Mouse (Mus musculus) forebrain, embryonic 16.5 days (tissue): ENCODE measurements at regions not wholly inside any gene's neighbourhood (a gene's known extent, or its start where the extent isn't known, plus 50 kb on each side); places are given as distances from the start of the nearest gene placed in this dataset.

Source experiments
- ATAC-seq: fragments of 200-750 bp; cut with Nextera tagmentation; 2 replicates; pipeline ENCODE4 v1.8.0; 2017; ENCODE audit warnings: mild to moderate bottlenecking, moderate library complexity
- H3K27ac ChIP-seq: fragments of 300-500 bp; sonication (generic); 2 replicates; pipeline ENCODE4 v1.5.1; 2014; ENCODE audit warnings: low read length, control low read depth
- H3K27me3 ChIP-seq: fragments of 300-500 bp; sonication (generic); replicated peaks from 2 replicates; pipeline ENCODE4 v1.6.1; 2014; ENCODE audit warnings: low read length; ENCODE audit not compliant: control insufficient read depth, insufficient read depth
- H3K36me3 ChIP-seq: fragments of 300-500 bp; sonication (generic); 2 replicates; pipeline ENCODE4 v1.6.1; 2014; ENCODE audit not compliant: control insufficient read depth, insufficient read depth
- H3K4me1 ChIP-seq: fragments of 300-500 bp; sonication (generic); replicated peaks from 2 replicates; pipeline ENCODE4 v1.6.1; 2014; ENCODE audit warnings: low read length; ENCODE audit not compliant: control insufficient read depth, insufficient read depth
- H3K4me2 ChIP-seq: fragments of 300-500 bp; sonication (generic); 2 replicates; pipeline ENCODE4 v1.6.1; 2014; ENCODE audit warnings: mild to moderate bottlenecking, low read length, control low read depth
- H3K4me3 ChIP-seq: fragments of 300-500 bp; sonication (generic); replicated peaks from 2 replicates; pipeline ENCODE4 v1.5.1; 2014; ENCODE audit warnings: mild to moderate bottlenecking, low read length, control low read depth
- H3K9ac ChIP-seq: fragments of 300-500 bp; sonication (generic); replicated peaks from 2 replicates; pipeline ENCODE4 v1.6.1; 2014; ENCODE audit warnings: low read depth, low read length, control low read depth
- H3K9me3 ChIP-seq: fragments of 300-500 bp; sonication (generic); 2 replicates; pipeline ENCODE4 v1.6.1; 2016; ENCODE audit warnings: low read length; ENCODE audit not compliant: control insufficient read depth
- WGBS: fragments of 180-500 bp; shearing (Covaris S2); extraction: QIAGEN DNeasy Blood & Tissue Kit; methylation state at CpG from one replicate; pipeline ENCODE4 v1.1.7; 2014; 5-methylcytosine and 5-hydroxymethylcytosine counted together

- Histone ChIP-seq H3K27ac (no peak overlapping the region), H3K36me3 (no peaks in the 10 kb centered on the region), H3K4me3 (no peak overlapping the region), H3K9ac (no peak overlapping the region), H3K27me3 (no peaks in the 10 kb centered on the region), H3K4me1 (peaks cover 3% of the 10 kb centered on the region), H3K4me2 (no peak overlapping the region), H3K9me3 (no peaks in the 10 kb centered on the region)
- no peak for ATAC-seq
- WGBS = 69% methylated on average over 6 of the region's 6 CpGs
These were observed 70.8 kb downstream of the Gm26897 start for GRCm38 (mm10) chr5:111804542-111804941.

GRCm38 (mm10) chr5:111805150-111805549 lies 71.4 kb downstream of the Gm26897 start:
- Histone ChIP-seq H3K4me1 (no peaks in the 10 kb centered on the region; the same call in 1 of the 2 replicates), H3K4me2 (no peak overlapping the region), H3K9me3 (no peaks in the 10 kb centered on the region), H3K4me3 (no peak overlapping the region), H3K27me3 (no peaks in the 10 kb centered on the region), H3K27ac (no peak overlapping the region), H3K36me3 (no peaks in the 10 kb centered on the region), H3K9ac (no peak overlapping the region)
- 78% methylated on average over 7 of the region's 7 CpGs for WGBS
- no peak for ATAC-seq

- no peak overlapping the region for H3K9ac ChIP-seq
- H3K27me3 ChIP-seq = no peaks in the 10 kb centered on the region
- WGBS = 68% methylated on average over 17 of the region's 17 CpGs
- H3K9me3 ChIP-seq = no peaks in the 10 kb centered on the region
- H3K36me3 ChIP-seq = no peaks in the 10 kb centered on the region
- ATAC-seq = no peak
- H3K4me3 ChIP-seq = no peak overlapping the region
- H3K27ac ChIP-seq = no peak overlapping the region
- no peaks in the 10 kb centered on the region; the same call in 1 of the 2 replicates for H3K4me1 ChIP-seq
- H3K4me2 ChIP-seq = no peak overlapping the region
These were observed 72.1 kb downstream of the Gm26897 start for GRCm38 (mm10) chr5:111805761-111806191.

- Histone ChIP-seq H3K9ac (no peak overlapping the region), H3K4me1 (peaks cover 18% of the 10 kb centered on the region), H3K36me3 (no peaks in the 10 kb centered on the region), H3K4me3 (no peak overlapping the region), H3K4me2 (no peak overlapping the region), H3K27ac (peak overlapping the region; percentile 50; the same call in 1 of the 2 replicates), H3K9me3 (no peaks in the 10 kb centered on the region), H3K27me3 (no peaks in the 10 kb centered on the region)
- 39% methylated on average over 7 of the region's 7 CpGs for WGBS
- ATAC-seq = no peak
These were observed 76.5 kb downstream of the Gm26897 start for GRCm38 (mm10) chr5:111810079-111810808.

- H3K4me3 ChIP-seq = no peak overlapping the region
- H3K4me2 ChIP-seq = no peak overlapping the region
- ATAC-seq = 0 out of 2 replicates have a peak, but pooled peaks have one; percentile 43
- peaks cover 18% of the 10 kb centered on the region for H3K4me1 ChIP-seq
- H3K36me3 ChIP-seq = no peaks in the 10 kb centered on the region
- 47% methylated on average over 7 of the region's 7 CpGs for WGBS
- no peaks in the 10 kb centered on the region for H3K9me3 ChIP-seq
- no peaks in the 10 kb centered on the region for H3K27me3 ChIP-seq
- H3K27ac ChIP-seq = no peak overlapping the region
- H3K9ac ChIP-seq = no peak overlapping the region
These were observed 78.9 kb downstream of the Gm26897 start for GRCm38 (mm10) chr5:111812581-111812980.

GRCm38 (mm10) chr5:111813090-111813753 lies 79.5 kb downstream of the Gm26897 start:
- Histone ChIP-seq H3K4me1 (peaks cover 18% of the 10 kb centered on the region), H3K9ac (no peak overlapping the region), H3K4me3 (no peak overlapping the region), H3K27ac (peak overlapping the region; percentile 31), H3K9me3 (no peaks in the 10 kb centered on the region), H3K4me2 (no peak overlapping the region), H3K36me3 (no peaks in the 10 kb centered on the region), H3K27me3 (no peaks in the 10 kb centered on the region)
- ATAC-seq = peak; percentile 71
- WGBS = 43% methylated on average over 6 of the region's 6 CpGs

- WGBS = 94% methylated on average over 20 of the region's 20 CpGs
- Histone ChIP-seq H3K9ac (no peak overlapping the region), H3K36me3 (no peaks in the 10 kb centered on the region), H3K9me3 (no peaks in the 10 kb centered on the region), H3K4me1 (peaks cover 18% of the 10 kb centered on the region), H3K4me2 (no peak overlapping the region), H3K27me3 (no peaks in the 10 kb centered on the region), H3K27ac (no peak overlapping the region), H3K4me3 (no peak overlapping the region)
- no peak for ATAC-seq
These were observed 81.4 kb downstream of the Gm26897 start for GRCm38 (mm10) chr5:111814893-111815760.

GRCm38 (mm10) chr5:111820963-111821362 lies 87.2 kb downstream of the Gm26897 start:
- Histone ChIP-seq H3K27me3 (no peaks in the 10 kb centered on the region), H3K4me2 (no peak overlapping the region), H3K36me3 (no peaks in the 10 kb centered on the region), H3K9me3 (no peaks in the 10 kb centered on the region), H3K4me1 (no peaks in the 10 kb centered on the region), H3K9ac (no peak overlapping the region), H3K4me3 (no peak overlapping the region), H3K27ac (no peak overlapping the region)
- WGBS = 79% methylated on average over 9 of the region's 9 CpGs
- no peak for ATAC-seq

- Histone ChIP-seq H3K9me3 (no peaks in the 10 kb centered on the region), H3K4me1 (no peaks in the 10 kb centered on the region), H3K27ac (no peak overlapping the region), H3K36me3 (no peaks in the 10 kb centered on the region), H3K4me2 (no peak overlapping the region), H3K9ac (no peak overlapping the region), H3K4me3 (no peak overlapping the region), H3K27me3 (no peaks in the 10 kb centered on the region)
- ATAC-seq = 0 out of 2 replicates have a peak, but pooled peaks have one; percentile 15
These were observed 89.2 kb downstream of the Gm26897 start for GRCm38 (mm10) chr5:111822882-111823281.
